ENCODE assay signal across 8 mouse cellular contexts in the genomic region with DNA sequence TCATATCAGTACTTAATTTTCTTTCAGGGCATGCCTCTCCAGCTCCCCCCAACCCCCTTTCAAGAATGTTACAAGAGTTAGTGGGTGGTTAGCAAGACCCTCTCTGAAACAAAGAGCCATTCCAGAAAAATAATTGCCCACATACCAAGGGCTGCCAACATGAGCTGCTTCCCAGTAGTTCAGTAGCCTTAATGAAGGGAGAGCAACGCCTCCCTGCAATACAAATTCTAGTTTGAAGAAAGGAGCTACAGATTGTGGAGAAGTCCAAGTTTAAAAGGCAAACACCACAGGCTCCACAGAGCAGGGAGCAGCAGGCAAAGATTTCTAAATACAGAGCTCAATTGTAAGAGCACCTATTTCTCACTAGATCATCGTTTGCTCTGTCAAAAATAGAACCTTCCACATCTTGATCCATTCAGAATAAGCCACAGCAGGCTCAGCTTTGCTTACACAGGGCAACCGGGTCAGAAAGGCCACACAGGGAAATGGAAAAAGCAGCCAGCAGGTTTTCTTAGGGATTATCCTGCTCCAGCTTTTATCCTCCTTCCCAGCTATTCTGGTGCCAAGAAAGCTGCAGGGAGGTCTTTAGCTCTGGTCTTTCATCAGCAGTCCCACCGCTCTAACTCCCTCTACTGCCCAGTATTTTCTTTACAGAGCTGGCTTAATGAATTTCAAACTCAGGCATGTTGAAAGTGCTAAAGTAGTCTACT. TPM values are rescaled to one million over a fixed set of nuclear protein-coding genes. Genes with fewer than 3 reads are reported as not detected.
A peak's percentile ranks its signal among the peaks of the same experiment; 100 is the strongest.
DNase-seq lines count a peak whose midpoint lies in the region; ATAC-seq lines count a peak whose summit lies in the region.
"Had no signal": no experiment of that assay in that cellular context is flagged by ENCODE, and none has a peak within 500 bp of the region (broad histone marks: within the 10 kb centered on the region; RNA-seq: fewer than 3 reads in every experiment).

No protein-coding gene starts in this region.

- no peak overlapping the region for H3K4me2 ChIP-seq in lung, embryonic 16.5 days (ENCODE audit: low read depth, low read length)

- H3K9me3 ChIP-seq in lung, embryonic 16.5 days (ENCODE audit: control insufficient read depth, low read length): no peaks in the 10 kb centered on the region
- no peaks in the 10 kb centered on the region for H3K9me3 ChIP-seq in forebrain, embryonic 10.5 days

- 0 out of 2 replicates have a peak, but pooled peaks have one; percentile 49 for ATAC-seq in lung, embryonic 16.5 days (ENCODE audit: low read depth)

- H3K27me3 ChIP-seq in lung, embryonic 16.5 days (ENCODE audit: control insufficient read depth, insufficient read depth, low read depth, low read length): no peaks in the 10 kb centered on the region
- H3K27me3 ChIP-seq in forebrain, embryonic 10.5 days (ENCODE audit: poor library complexity, severe bottlenecking): no peaks in the 10 kb centered on the region

- no peak overlapping the region for H3K4me3 ChIP-seq in lung, embryonic 16.5 days (ENCODE audit: low read length)
- peak overlapping the region; percentile 5; the same call in 1 of the 2 replicates for H3K4me3 ChIP-seq in forebrain, embryonic 10.5 days

- no peak overlapping the region for H3K27ac ChIP-seq in lung, embryonic 16.5 days (ENCODE audit: low read length)
- peak overlapping the region; percentile 72 for H3K27ac ChIP-seq in forebrain, embryonic 10.5 days
- H3K27ac ChIP-seq: liver, embryonic 14.5 days had no signal

- 16% methylated on average over 4 of the region's 4 CpGs for WGBS in lung, embryonic 16.5 days
- WGBS in forebrain, embryonic 10.5 days: 5% methylated on average over 4 of the region's 4 CpGs

- no peak overlapping the region for H3K9ac ChIP-seq in lung, embryonic 16.5 days (ENCODE audit: low read length)
- H3K9ac ChIP-seq: liver, embryonic 14.5 days had no signal

- no peaks in the 10 kb centered on the region for H3K36me3 ChIP-seq in lung, embryonic 16.5 days (ENCODE audit: control insufficient read depth, insufficient read depth, low read length)
- peaks cover 31% of the 10 kb centered on the region for H3K36me3 ChIP-seq in forebrain, embryonic 10.5 days (replicated peaks)

- no peak for DNase-seq in lung, postnatal 25 days (ENCODE audit: low spot score)
- DNase-seq in forebrain, embryonic 10.5 days (ENCODE audit: extremely low spot score, low spot score): peak; percentile 53
- DNase-seq in kidney, postnatal 36 days: peak; percentile 16 to 35
- peak; percentile 54 for DNase-seq in retina, postnatal 7 days (ENCODE audit: low read depth, low spot score)
- DNase-seq in thymus, postnatal 10 days (ENCODE audit: low spot score in 2 of 2): no peak
- DNase-seq in spleen, adult 18-20 months: no peak

- no peaks in the 10 kb centered on the region for H3K4me1 ChIP-seq in lung, embryonic 16.5 days (replicated peaks; ENCODE audit: control insufficient read depth, insufficient read depth, low read length)
- H3K4me1 ChIP-seq in forebrain, embryonic 10.5 days: peaks cover 31% of the 10 kb centered on the region

RNA-seq across cellular contexts. Expression of a gene that starts 13.6 kb away (rescaled TPM):
- polyA plus RNA-seq in lung, embryonic 16.5 days (2015; fragmentation: Nextera tagmentation; extraction: Ambion mirVana): 606 and 647 TPM in 2 replicates
- polyA plus RNA-seq in forebrain, embryonic 10.5 days (2016; fragmentation: Nextera tagmentation; extraction: Ambion mirVana): 948 and 960 TPM in 2 replicates

Comparison
In these comparisons a context has a peak if more than half of its experiments do, and no peak if none do; other contexts are left out.
1. DNase-seq: peak in forebrain, embryonic 10.5 days (single experiment), kidney, postnatal 36 days (2 of 2) and retina, postnatal 7 days (single experiment); none in lung, postnatal 25 days (single experiment), thymus, postnatal 10 days (0 of 2) and spleen, adult 18-20 months (0 of 2).